Comparison of ENCODE assay signal across 23 mouse cellular contexts in the genomic region with DNA sequence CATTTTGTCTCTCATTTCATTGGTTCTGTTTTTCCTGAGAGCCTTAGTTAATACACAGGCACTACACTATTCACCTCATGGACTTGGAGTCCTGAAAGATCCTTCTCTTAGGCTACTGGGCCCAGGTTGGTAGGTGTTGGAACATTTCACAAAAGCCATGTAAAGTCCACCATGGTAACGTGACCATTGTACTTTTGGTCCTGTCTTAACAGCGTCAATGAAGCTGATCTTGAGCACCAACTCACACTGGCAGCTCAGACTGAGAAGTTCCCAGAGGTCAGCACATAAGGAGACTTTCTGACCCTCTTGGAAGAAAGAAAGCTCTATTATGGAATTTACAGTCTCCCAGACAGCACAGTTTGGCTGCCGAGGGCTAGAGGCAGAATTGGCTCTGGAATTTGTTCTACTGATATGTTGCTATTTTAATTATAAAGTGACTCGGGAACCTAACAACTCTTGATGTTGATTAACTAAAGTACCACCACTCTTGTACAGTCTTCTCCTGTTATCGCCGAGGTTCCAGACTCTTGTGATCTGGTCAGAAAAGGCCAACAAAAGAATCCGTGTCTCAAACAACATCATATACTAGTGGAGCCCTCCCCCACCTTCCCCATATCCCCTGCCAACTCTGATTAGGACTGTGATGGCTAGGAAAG.
DNase-seq lines count a peak whose midpoint lies in the region; ATAC-seq and TF ChIP-seq lines count a peak whose summit lies in the region.
"Had no signal": no experiment of that assay in that cellular context is flagged by ENCODE, and none has a peak within 500 bp of the region (broad histone marks: within the 10 kb centered on the region; RNA-seq: fewer than 3 reads in every experiment).

No protein-coding gene starts in this region.

- H3K9ac ChIP-seq in heart, embryonic 12.5 days = no peak overlapping the region
- no peak overlapping the region for H3K9ac ChIP-seq in kidney, embryonic 15.5 days
- no peak overlapping the region for H3K9ac ChIP-seq in heart, postnatal 0 days (replicated peaks; ENCODE audit: low read depth, low read length)
- H3K9ac ChIP-seq: liver, embryonic 15.5 days; stomach, embryonic 15.5 days had no signal

- peaks cover 15% of the 10 kb centered on the region for H3K4me1 ChIP-seq in heart, embryonic 12.5 days (replicated peaks)
- H3K4me1 ChIP-seq in kidney, embryonic 15.5 days = peaks cover 10% of the 10 kb centered on the region
- H3K4me1 ChIP-seq in heart, postnatal 0 days (ENCODE audit: control insufficient read depth, insufficient read depth) = peaks cover 11% of the 10 kb centered on the region
- H3K4me1 ChIP-seq: liver, embryonic 15.5 days; stomach, embryonic 15.5 days had no signal

- no peaks in the 10 kb centered on the region for H3K36me3 ChIP-seq in heart, embryonic 12.5 days
- no peaks in the 10 kb centered on the region for H3K36me3 ChIP-seq in kidney, embryonic 15.5 days
- H3K36me3 ChIP-seq in heart, postnatal 0 days (replicated peaks; ENCODE audit: control insufficient read depth, insufficient read depth, low read length) = no peaks in the 10 kb centered on the region
- H3K36me3 ChIP-seq: liver, embryonic 15.5 days; stomach, embryonic 15.5 days had no signal

- no peak for TF ChIP-seq CTCF in heart, postnatal 0 days (IDR thresholded peaks at IDR 0.05; ENCODE audit: low read depth)

- intact Hi-C loops in heart, postnatal 36 days (cut with DNase I) = no loop called here

- no peaks in the 10 kb centered on the region for H3K9me3 ChIP-seq in heart, embryonic 12.5 days (replicated peaks)
- H3K9me3 ChIP-seq in kidney, embryonic 15.5 days (replicated peaks) = no peaks in the 10 kb centered on the region
- no peaks in the 10 kb centered on the region for H3K9me3 ChIP-seq in heart, postnatal 0 days (replicated peaks; ENCODE audit: control insufficient read depth, low read length)
- H3K9me3 ChIP-seq: liver, embryonic 15.5 days; stomach, embryonic 15.5 days had no signal

- no peak overlapping the region; the same call in 1 of the 2 replicates for H3K4me2 ChIP-seq in heart, embryonic 12.5 days
- no peak overlapping the region for H3K4me2 ChIP-seq in kidney, embryonic 15.5 days
- no peak overlapping the region for H3K4me2 ChIP-seq in heart, postnatal 0 days (ENCODE audit: low read depth, low read length)
- H3K4me2 ChIP-seq: liver, embryonic 15.5 days; stomach, embryonic 15.5 days had no signal

- TF ChIP-seq EP300 in heart, postnatal 0 days (IDR thresholded peaks at IDR 0.05; ENCODE audit: low read depth) = 0 out of 2 replicates have a peak, but pooled peaks have one; percentile 40

- no peak overlapping the region for H3K4me3 ChIP-seq in heart, embryonic 12.5 days
- no peak overlapping the region for H3K4me3 ChIP-seq in kidney, embryonic 15.5 days (replicated peaks)
- no peak overlapping the region for H3K4me3 ChIP-seq in heart, postnatal 0 days (ENCODE audit: low read depth, low read length)
- H3K4me3 ChIP-seq: layer of hippocampus, adult 2 months; liver, embryonic 15.5 days; stomach, embryonic 15.5 days had no signal

- H3K27me3 ChIP-seq in heart, embryonic 12.5 days (replicated peaks) = no peaks in the 10 kb centered on the region
- no peaks in the 10 kb centered on the region for H3K27me3 ChIP-seq in kidney, embryonic 15.5 days
- H3K27me3 ChIP-seq in heart, postnatal 0 days (ENCODE audit: control insufficient read depth, insufficient read depth, low read length) = no peaks in the 10 kb centered on the region
- H3K27me3 ChIP-seq: liver, embryonic 15.5 days; stomach, embryonic 15.5 days had no signal

- WGBS in heart, embryonic 12.5 days = 20% methylated on average over 7 of the region's 7 CpGs
- 62% methylated on average over 7 of the region's 7 CpGs for WGBS in kidney, embryonic 15.5 days
- 18% methylated on average over 7 of the region's 7 CpGs for WGBS in heart, postnatal 0 days

- H3K27ac ChIP-seq in heart, embryonic 12.5 days (ENCODE audit: poor library complexity, severe bottlenecking) = peak overlapping the region; percentile 89
- no peak overlapping the region for H3K27ac ChIP-seq in kidney, embryonic 15.5 days
- H3K27ac ChIP-seq in heart, postnatal 0 days (ENCODE audit: low read depth) = peak overlapping the region; percentile 84
- H3K27ac ChIP-seq: layer of hippocampus, adult 2 months; liver, embryonic 15.5 days; stomach, embryonic 15.5 days had no signal

- peak; percentile 59; the same call in 1 of the 2 replicates for ATAC-seq in heart, embryonic 12.5 days (ENCODE audit: insufficient number of reproducible peaks, low FRiP score)
- no peak for ATAC-seq in kidney, embryonic 15.5 days (replicated peaks; ENCODE audit: low FRiP score)
- peak; percentile 88 for ATAC-seq in heart, postnatal 0 days (ENCODE audit: insufficient read depth, low read depth)
- ATAC-seq: CD4-positive, CD25-positive, alpha-beta regulatory T cell, adult 4 months; forebrain, embryonic 14.5 days; intestine, postnatal 0 days; midbrain, embryonic 16.5 days had no signal

- DNase-seq in heart, postnatal 36 days = no peak
- DNase-seq in kidney, adult 9 months = peak; percentile 73
- peak; percentile 72 for DNase-seq in heart, postnatal 0 days (ENCODE audit: low spot score)
- DNase-seq in kidney, postnatal 36 days = peak; percentile 41 to 47
- DNase-seq in urinary bladder, adult 18-20 months (ENCODE audit: low spot score in 2 of 2) = no peak
- no peak for DNase-seq in spleen, postnatal 36 days (ENCODE audit: low spot score in 2 of 2)
- DNase-seq: adrenal gland, postnatal 14 days; cerebellum, adult 8-10 months; layer of hippocampus, postnatal 36 days; liver; lung, postnatal 4 days; right cerebral cortex, adult 18-20 months; right cerebral cortex, postnatal 4 days; thymus, postnatal 36 days had no signal

Comparison
In these comparisons a context has a peak if more than half of its experiments do, and no peak if none do; other contexts are left out.
1. DNase-seq: peak in kidney, adult 9 months (single experiment), heart, postnatal 0 days (single experiment) and kidney, postnatal 36 days (2 of 2); none in heart, postnatal 36 days (0 of 2), urinary bladder, adult 18-20 months (0 of 2) and spleen, postnatal 36 days (0 of 2).